Mouse (Mus musculus) retina, postnatal 7 days (tissue): ENCODE results near the gene Cyp2c55.

Experiments used
- DNase-seq: peaks from one replicate; pipeline ENCODE4 v3.0.0-alpha.2; 2012; ENCODE audit warnings: low read depth, low spot score

Cyp2c55 gene

DNA sequence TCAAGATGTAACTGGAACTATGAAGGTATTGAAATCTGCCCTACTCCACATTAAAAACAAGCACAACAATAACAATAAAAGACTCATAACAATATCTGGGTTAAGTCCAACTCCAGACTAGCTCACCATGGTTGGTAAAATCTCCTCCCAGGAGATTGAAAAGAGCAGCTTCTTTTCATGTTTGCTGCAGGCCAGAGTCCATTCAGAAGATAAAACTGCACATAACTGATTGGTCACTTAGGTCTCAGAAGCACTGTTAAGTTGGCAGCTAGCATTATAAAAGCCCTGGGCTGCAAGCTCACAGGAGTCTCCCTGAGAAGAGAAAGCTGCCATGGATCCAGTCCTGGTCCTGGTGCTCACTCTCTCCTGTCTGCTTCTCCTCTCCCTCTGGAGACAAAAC, at the start of gene Cyp2c55:
Gene Cyp2c55 (plus strand): TSS at position 305 of the 400 bp plus-strand sequence.
- DNase-seq, result no peak

DNA sequence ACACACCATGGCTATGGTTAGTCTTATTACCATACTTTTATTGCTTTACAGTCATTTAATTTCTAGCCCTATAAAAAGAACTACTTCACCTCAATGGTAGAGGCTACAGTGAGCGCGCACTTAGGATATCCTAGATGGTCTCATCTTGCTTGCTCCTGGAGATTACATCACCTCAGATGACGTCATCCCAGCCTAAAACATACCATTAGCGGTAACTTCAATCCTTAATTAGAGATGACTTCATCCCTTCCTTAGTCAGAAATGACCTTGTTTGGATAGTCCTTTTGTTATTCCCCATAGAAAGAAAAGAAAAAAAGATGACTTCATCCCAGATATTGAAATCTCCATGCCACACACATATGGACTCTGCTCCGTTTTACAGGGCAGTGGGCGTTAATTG, 36.1 kb upstream of the Cyp2c55 start:
- no peak for DNase-seq

DNA sequence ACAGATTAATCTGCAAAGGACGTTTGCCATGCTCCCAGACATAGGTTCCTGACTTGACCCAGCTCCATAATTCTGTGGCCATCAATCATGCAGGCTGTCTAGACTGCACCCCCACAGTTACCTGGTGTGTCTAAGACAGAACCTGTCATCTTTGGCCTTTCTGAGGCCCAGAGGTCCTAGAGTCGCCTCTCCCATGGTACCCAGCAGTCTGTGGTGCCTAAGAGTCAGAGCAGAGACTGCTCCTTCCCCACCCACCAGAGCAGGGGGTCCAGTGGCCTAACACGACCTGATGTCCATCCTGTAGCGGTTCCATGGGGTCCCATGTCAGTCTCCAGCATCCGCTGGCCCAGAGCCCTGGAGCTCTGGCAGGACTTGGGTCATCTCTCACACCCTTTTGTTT, 34.2 kb upstream of the Cyp2c55 start:
- DNase-seq, result no peak

DNA sequence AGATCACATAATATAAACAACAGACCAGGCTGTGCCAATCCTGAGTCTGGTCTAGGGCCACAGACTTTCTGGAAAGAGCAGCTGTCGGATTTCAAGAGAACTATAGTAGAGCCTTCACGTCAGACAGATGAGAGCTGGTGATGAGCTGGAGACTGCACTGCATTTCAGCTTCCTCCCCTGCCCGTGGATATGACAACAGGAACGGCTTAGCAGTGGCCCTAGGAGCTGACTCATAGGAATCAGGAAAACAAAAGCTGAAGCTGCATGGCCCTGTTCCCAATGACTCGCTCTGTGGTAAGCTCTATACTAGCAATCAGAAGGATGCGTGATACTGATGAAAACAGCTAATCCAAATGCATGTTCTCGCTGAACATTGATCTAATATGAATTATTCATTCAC, 33.2 kb upstream of the Cyp2c55 start:
- no peak for DNase-seq

DNA sequence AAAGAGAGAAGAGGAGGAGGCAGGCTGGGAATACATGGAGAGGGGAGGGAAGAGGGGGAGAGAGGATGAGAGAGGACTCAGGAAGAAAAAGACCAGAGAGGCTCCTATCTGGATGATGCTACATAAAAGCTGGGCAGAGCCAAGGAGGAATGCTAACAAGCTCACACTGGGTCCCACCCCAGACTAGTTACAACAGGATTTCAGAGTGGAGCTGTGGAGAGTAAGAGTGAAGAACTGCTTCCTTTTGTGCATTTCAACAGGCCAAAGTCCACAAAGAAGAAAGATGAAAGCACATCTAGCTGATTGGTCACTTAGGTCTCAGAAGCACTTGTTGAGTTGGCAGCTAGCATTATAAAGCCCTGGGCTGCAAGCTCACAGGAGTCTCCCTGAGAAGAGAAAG, 30.6 kb upstream of the Cyp2c55 start:
- DNase-seq, result no peak

DNA sequence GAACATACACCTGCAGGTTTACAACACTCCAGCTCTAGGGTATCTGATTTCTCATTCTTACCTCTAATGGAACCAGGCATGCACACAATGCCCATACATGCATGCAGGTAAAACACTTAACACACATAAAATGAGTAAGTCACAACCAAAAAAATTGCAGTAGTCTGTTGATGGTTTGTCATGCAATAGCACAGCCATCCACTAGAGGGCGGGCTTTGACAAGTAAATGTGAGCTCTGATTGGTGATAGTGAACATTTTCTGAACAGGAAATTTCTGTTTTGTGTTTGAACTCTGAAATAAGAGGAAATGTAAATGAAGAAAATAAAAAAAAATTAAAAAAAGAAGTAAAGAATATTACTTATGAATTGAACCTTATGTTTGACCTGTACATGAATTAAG, 24.9 kb upstream of the Cyp2c55 start:
- DNase-seq, result peak; percentile 36

DNA sequence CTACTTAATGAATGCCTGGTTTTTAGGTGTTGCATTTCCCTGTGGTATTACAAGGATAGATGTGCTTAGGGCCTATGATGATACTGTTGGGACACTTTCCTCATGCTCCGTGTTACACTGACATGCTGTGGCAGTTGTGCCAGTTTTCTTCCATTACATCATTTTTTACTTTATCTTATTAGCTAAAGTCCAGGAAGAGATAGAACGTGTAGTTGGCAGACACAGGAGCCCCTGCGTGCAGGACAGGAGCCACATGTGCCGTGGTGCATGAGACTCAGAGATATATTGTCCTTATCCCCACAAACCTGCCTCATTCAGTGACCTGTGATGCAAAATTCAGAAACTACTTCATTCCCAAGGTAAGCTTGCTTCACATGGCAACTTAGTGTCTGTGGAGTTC, 8.6 kb upstream of the Cyp2c55 start:
- no peak for DNase-seq

DNA sequence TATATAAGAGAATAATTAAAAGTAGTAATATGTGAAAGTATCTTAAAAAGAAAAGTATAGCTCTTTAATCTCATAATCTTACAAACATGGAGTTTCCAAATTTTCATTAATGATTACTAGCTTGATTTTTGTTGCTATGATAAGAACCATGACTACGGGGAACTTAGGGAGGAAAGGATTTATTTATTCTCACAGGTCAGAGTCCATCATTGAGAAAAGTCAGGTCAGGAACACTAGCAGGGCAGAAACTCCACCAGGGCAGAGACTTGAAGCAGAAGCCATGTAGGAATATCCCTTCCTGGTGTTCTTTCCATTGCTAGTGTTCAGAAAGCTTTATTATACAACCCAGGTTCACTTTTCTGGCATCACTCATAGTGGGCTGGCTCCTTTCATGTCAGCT, 8.1 kb upstream of the Cyp2c55 start:
- no peak for DNase-seq

DNA sequence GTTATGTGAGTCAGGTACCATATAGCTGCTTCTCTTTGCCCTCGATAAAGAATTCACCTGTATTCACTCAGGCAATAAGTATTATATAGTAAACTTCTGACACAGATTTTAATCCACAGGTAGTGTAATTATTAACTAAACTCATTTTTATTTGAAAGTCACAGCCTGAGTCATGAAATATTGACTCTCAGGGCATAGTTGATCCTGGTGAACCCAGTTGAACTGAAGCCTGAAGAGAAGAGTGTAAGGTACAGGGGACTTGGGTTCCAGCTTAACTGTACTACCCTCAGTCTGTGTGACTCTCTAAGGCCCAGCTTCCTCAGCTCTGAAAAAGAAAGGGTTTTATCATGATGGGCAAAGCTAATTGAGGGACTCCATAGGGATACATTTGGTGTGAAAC, 1.7 kb upstream of the Cyp2c55 start:
- no peak for DNase-seq

DNA sequence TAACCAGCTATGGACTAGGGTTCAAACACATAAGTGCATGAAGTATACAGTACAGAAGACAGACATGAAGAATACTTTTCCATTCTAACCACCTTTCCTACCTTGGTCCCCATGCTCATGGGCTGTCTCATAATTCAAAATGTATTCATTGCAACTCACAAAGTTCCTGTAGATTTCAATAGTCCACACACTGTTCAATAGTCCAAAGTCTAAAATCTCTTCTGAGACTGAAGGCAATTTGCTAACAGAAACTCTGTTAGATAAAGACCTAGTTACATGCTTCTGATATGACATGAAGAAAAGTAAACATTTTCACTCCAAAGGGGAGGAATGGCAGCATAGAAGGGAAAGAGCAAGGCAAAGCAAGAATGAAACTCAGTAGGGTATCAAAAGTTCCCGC, 51.1 kb downstream of the Cyp2c55 start:
- DNase-seq, result no peak

DNA sequence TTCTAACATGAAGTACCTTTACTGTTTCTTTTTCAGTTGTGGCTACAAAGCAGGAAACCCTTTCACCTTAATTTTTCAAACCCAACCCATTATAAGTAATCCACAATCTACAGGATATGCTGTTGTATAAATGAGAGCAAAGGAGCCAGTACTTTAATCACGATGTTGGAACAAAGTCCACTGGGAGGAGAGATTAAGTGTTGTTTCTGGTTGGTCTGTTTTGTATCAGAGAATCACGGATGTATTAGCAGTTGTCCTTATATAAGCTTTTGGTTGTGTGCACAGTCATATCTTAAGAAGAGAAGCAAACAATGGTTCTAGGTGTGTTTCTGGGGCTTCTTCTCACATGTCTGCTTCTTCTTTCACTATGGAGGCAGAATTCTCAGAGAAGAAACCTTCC, 53.9 kb downstream of the Cyp2c55 start, which contains the start of gene Cyp2c65:
Gene Cyp2c65 (plus strand): TSS at position 297 of the 400 bp plus-strand sequence.
- DNase-seq, result no peak
